In genomic region chr10:128622702-128623101, GRCm38 (mm10) we compare ENCODE assay signal across 2 mouse cellular contexts.
TF ChIP-seq lines count a peak whose summit lies in the region.

No protein-coding gene starts in this region.

TF ChIP-seq in CH12.LX, 34 proteins besides CTCF, POLR2A, EP300 and RAD21:
- TF ChIP-seq SIN3A (IDR thresholded peaks at IDR 0.05; ENCODE audit: low read length), result no peak
- no peak for TF ChIP-seq MAZ (IDR thresholded peaks at IDR 0.05; ENCODE audit: low read depth, low read length)
- no peak for TF ChIP-seq UBTF (IDR thresholded peaks at IDR 0.05; ENCODE audit: low read depth, low read length)
- no peak for TF ChIP-seq IRF4 (IDR thresholded peaks at IDR 0.05; ENCODE audit: low read depth, low read length)
- TF ChIP-seq KAT2A (IDR thresholded peaks at IDR 0.05; ENCODE audit: insufficient replicate concordance, low read length), result no peak
- TF ChIP-seq E2F4 (IDR thresholded peaks at IDR 0.05; ENCODE audit: insufficient replicate concordance, low read depth, low read length), result no peak
- no peak for TF ChIP-seq GABPA (IDR thresholded peaks at IDR 0.05; ENCODE audit: insufficient replicate concordance, low read depth, low read length)
- TF ChIP-seq USF2 (conservative IDR thresholded peaks at IDR 0.05; ENCODE audit: low read depth, low read length), result no peak
- TF ChIP-seq ZMIZ1 (IDR thresholded peaks at IDR 0.05; ENCODE audit: low read depth, low read length), result no peak; the same call in none of the 2 replicates
- no peak for TF ChIP-seq USF1 (IDR thresholded peaks at IDR 0.05; ENCODE audit: low read depth, low read length)
- no peak for TF ChIP-seq MAX (IDR thresholded peaks at IDR 0.05; ENCODE audit: low read length)
- peak; percentile 44; the same call in 1 of the 2 replicates for TF ChIP-seq POLR2AphosphoS2 (IDR thresholded peaks at IDR 0.05; ENCODE audit: low read depth, low read length)
- TF ChIP-seq ZNF384 (IDR thresholded peaks at IDR 0.05; ENCODE audit: low read depth, low read length), result peak; percentile 20; the same call in 1 of the 2 replicates
- TF ChIP-seq MAFK (IDR thresholded peaks at IDR 0.05; ENCODE audit: insufficient replicate concordance, low read length), result no peak

TF ChIP-seq in MEL, 35 proteins besides CTCF, POLR2A, EP300 and RAD21:
- no peak for TF ChIP-seq SIN3A (IDR thresholded peaks at IDR 0.05; ENCODE audit: low read length)
- peak; percentile 78; the same call in 1 of the 2 replicates for TF ChIP-seq ZMIZ1 (IDR thresholded peaks at IDR 0.05; ENCODE audit: low read depth, low read length)
- TF ChIP-seq TBP (IDR thresholded peaks at IDR 0.05; ENCODE audit: low read depth, low read length), result 0 out of 2 replicates have a peak, but pooled peaks have one; percentile 24
- no peak for TF ChIP-seq ELF1 (IDR thresholded peaks at IDR 0.05; ENCODE audit: low read depth, low read length)
- no peak for TF ChIP-seq USF2 (IDR thresholded peaks at IDR 0.05; ENCODE audit: borderline replicate concordance in 1 of 2, insufficient read depth in 1 of 2, low read depth in 1 of 2, low read length in 2 of 2)
- TF ChIP-seq POLR2AphosphoS2 (IDR thresholded peaks at IDR 0.05; ENCODE audit: low read length), result peak; percentile 55; the same call in 1 of the 2 replicates
- no peak for TF ChIP-seq UBTF (IDR thresholded peaks at IDR 0.05; ENCODE audit: borderline replicate concordance, insufficient read depth, low read depth, low read length)
